In genomic region chr5:134579135-134579534, GRCm38 (mm10) we compare ENCODE assay signal across 40 mouse cellular contexts. TPM values are rescaled to one million over a fixed set of nuclear protein-coding genes. Genes with fewer than 3 reads are reported as not detected.
"Had no signal": no experiment of that assay in that cellular context is flagged by ENCODE, and none has a peak within 500 bp of the region (broad histone marks: within the 10 kb centered on the region; RNA-seq: fewer than 3 reads in every experiment).

No protein-coding gene starts in this region.

- H3K4me2 ChIP-seq: heart, embryonic 11.5 days; heart, embryonic 12.5 days; heart, embryonic 13.5 days; heart, embryonic 15.5 days; hindbrain, embryonic 12.5 days; hindbrain, embryonic 13.5 days; hindbrain, embryonic 14.5 days; hindbrain, embryonic 15.5 days; intestine, embryonic 15.5 days; kidney, embryonic 15.5 days had no signal

- H3K27ac ChIP-seq: heart, embryonic 13.5 days; heart, embryonic 15.5 days; hindbrain, embryonic 10.5 days; hindbrain, embryonic 12.5 days; hindbrain, embryonic 13.5 days; hindbrain, embryonic 14.5 days; hindbrain, embryonic 15.5 days; hindbrain, postnatal 0 days; intestine, embryonic 15.5 days; kidney, embryonic 15.5 days; kidney, postnatal 0 days; layer of hippocampus, adult 2 months; left cerebral cortex, adult 2 months had no signal

- H3K4me3 ChIP-seq: heart, embryonic 12.5 days; heart, embryonic 13.5 days; heart, embryonic 15.5 days; hindbrain, embryonic 10.5 days; hindbrain, embryonic 12.5 days; hindbrain, embryonic 13.5 days; hindbrain, embryonic 15.5 days; intestine, embryonic 15.5 days; kidney, embryonic 15.5 days; layer of hippocampus, adult 2 months; left cerebral cortex, adult 2 months had no signal

- H3K9me3 ChIP-seq: heart, embryonic 12.5 days; heart, embryonic 13.5 days; heart, embryonic 15.5 days; hindbrain, embryonic 10.5 days; hindbrain, embryonic 12.5 days; hindbrain, embryonic 13.5 days; hindbrain, embryonic 15.5 days; intestine, embryonic 15.5 days; kidney, embryonic 15.5 days had no signal

- H3K36me3 ChIP-seq: heart, embryonic 12.5 days; heart, embryonic 13.5 days; heart, embryonic 15.5 days; hindbrain, embryonic 10.5 days; hindbrain, embryonic 12.5 days; hindbrain, embryonic 13.5 days; hindbrain, embryonic 15.5 days; intestine, embryonic 15.5 days; kidney, embryonic 15.5 days had no signal

- H3K27me3 ChIP-seq: heart, embryonic 12.5 days; heart, embryonic 13.5 days; heart, embryonic 15.5 days; hindbrain, embryonic 12.5 days; hindbrain, embryonic 13.5 days; hindbrain, embryonic 15.5 days; intestine, embryonic 15.5 days; kidney, embryonic 15.5 days had no signal

- ATAC-seq: hindbrain, embryonic 16.5 days; hindbrain, postnatal 0 days; intestine, embryonic 15.5 days; intestine, embryonic 16.5 days; intestine, postnatal 0 days had no signal

- H3K9ac ChIP-seq: heart, embryonic 12.5 days; heart, embryonic 13.5 days; heart, embryonic 15.5 days; hindbrain, embryonic 12.5 days; hindbrain, embryonic 13.5 days; hindbrain, embryonic 14.5 days; hindbrain, embryonic 15.5 days; intestine, embryonic 15.5 days; kidney, embryonic 15.5 days had no signal

- DNase-seq: heart, postnatal 10 days; heart, postnatal 14 days; heart, postnatal 36 days; heart, postnatal 4 days; kidney, adult 11 months; kidney, adult 18-20 months; kidney, adult 2 months; kidney, adult 8-10 months; kidney, adult 9 months; kidney, postnatal 10 days; kidney, postnatal 14 days; kidney, postnatal 25 days; kidney, postnatal 36 days; kidney, postnatal 4 days; layer of hippocampus, adult 9-11 months; layer of hippocampus, postnatal 36 days had no signal

RNA-seq across cellular contexts. Expression of gene Syna, which starts 19.2 kb away (rescaled TPM):
- total RNA-seq: heart, postnatal 10 days; heart, postnatal 14 days; heart, postnatal 25 days; heart, postnatal 36 days; heart, postnatal 4 days; hematopoietic stem cell, adult 5-6 weeks; hindbrain, postnatal 0 days had no signal
- polyA plus RNA-seq: heart, embryonic 11.5 days; heart, embryonic 12.5 days; heart, embryonic 13.5 days; heart, embryonic 14.5 days; heart, embryonic 16.5 days; heart, postnatal 0 days; hindbrain, embryonic 11.5 days; intestine, embryonic 16.5 days had no signal
